Mouse (Mus musculus): ENCODE data around the gene Lce3a. TPM values are rescaled to one million over a fixed set of nuclear protein-coding genes. Genes with fewer than 3 reads are reported as not detected.

Lce3a gene
- polyA plus RNA-seq (2017; shearing (Covaris generic)) = not detected

DNA sequence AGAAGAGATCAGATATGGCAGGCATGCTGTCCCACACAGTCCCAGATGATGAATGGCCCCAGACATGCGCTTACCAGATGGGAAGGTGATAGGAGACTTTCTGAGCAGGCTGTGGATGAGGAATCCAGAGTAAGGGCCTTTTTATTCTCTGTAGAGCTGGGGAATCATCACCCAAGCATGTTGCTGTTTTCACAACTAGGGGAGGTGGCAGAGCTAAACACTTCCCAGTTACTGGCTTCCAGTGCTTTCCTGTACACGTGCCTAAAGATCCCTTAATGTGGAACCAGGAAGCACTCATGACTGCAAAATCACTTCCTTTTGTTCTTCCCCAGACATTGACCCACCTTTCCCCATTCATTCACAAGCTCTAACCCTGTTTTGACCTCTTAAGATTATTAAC is at the start of gene Lce3a:
Gene Lce3a, minus strand, starts transcription at position 101 of the 400 bp plus-strand sequence.

GRCm38 (mm10) chr3:92966761-92967160 is 40.7 kb upstream of the Lce3a start, which contains the start of gene Lce3e:
TSS of gene Lce3e (plus strand) at chr3:92967061.

GRCm38 (mm10) chr3:92957090-92957489 is 31.1 kb upstream of the Lce3a start, which contains the start of gene Lce3d:
TSS of gene Lce3d (plus strand) at chr3:92957390.

GRCm38 (mm10) chr3:92944186-92944585 is 18.2 kb upstream of the Lce3a start, which contains the start of gene Lce3c:
TSS of gene Lce3c (plus strand) at chr3:92944486.

GRCm38 (mm10) chr3:92932679-92933078 is 6.6 kb upstream of the Lce3a start, which contains the start of gene Lce3b:
TSS of gene Lce3b (plus strand) at chr3:92932979.

Other genes with a start within 250 kb of the Lce3a start
- not detected for gene Lce1c, start 247.0 kb downstream of the Lce3a start, polyA plus RNA-seq (2017; shearing (Covaris generic))
- not detected for gene Lce1d, start 239.0 kb downstream of the Lce3a start, polyA plus RNA-seq (2017; shearing (Covaris generic))
- not detected for gene Lce1e, start 217.2 kb downstream of the Lce3a start, polyA plus RNA-seq (2017; shearing (Covaris generic))
- not detected for gene Lce1f, start 205.9 kb downstream of the Lce3a start, polyA plus RNA-seq (2017; shearing (Covaris generic))
- not detected for gene Gm38119, start 187.1 kb downstream of the Lce3a start, polyA plus RNA-seq (2017; shearing (Covaris generic))
- not detected for gene Lce1g, start 173.9 kb downstream of the Lce3a start, polyA plus RNA-seq (2017; shearing (Covaris generic))
- not detected for gene Lce1h, start 161.2 kb downstream of the Lce3a start, polyA plus RNA-seq (2017; shearing (Covaris generic))
- gene Lce1i, start 147.3 kb downstream of the Lce3a start, polyA plus RNA-seq (2017; shearing (Covaris generic)) = not detected
- not detected for gene Lce1j, start 135.7 kb downstream of the Lce3a start, polyA plus RNA-seq (2017; shearing (Covaris generic))
- not detected for gene Lce1k, start 118.3 kb downstream of the Lce3a start, polyA plus RNA-seq (2017; shearing (Covaris generic))
- not detected for gene Kprp, start 99.0 kb downstream of the Lce3a start, polyA plus RNA-seq (2017; shearing (Covaris generic))
- gene Lce1l, start 74.9 kb downstream of the Lce3a start, polyA plus RNA-seq (2017; shearing (Covaris generic)) = not detected
- gene 2310050C09Rik, start 56.0 kb downstream of the Lce3a start, polyA plus RNA-seq (2017; shearing (Covaris generic)) = not detected
- gene Lce3b, start 6.7 kb upstream of the Lce3a start, polyA plus RNA-seq (2017; shearing (Covaris generic)) = not detected
- not detected for gene Lce3c, start 18.3 kb upstream of the Lce3a start, polyA plus RNA-seq (2017; shearing (Covaris generic))
- not detected for gene Lce3d, start 31.2 kb upstream of the Lce3a start, polyA plus RNA-seq (2017; shearing (Covaris generic))
- not detected for gene Lce3e, start 40.8 kb upstream of the Lce3a start, polyA plus RNA-seq (2017; shearing (Covaris generic))
- gene Lce3f, start 66.0 kb upstream of the Lce3a start, polyA plus RNA-seq (2017; shearing (Covaris generic)) = not detected
- gene Crct1, start 89.5 kb upstream of the Lce3a start, polyA plus RNA-seq (2017; shearing (Covaris generic)) = not detected
- not detected for gene Lce1m, start 92.8 kb upstream of the Lce3a start, polyA plus RNA-seq (2017; shearing (Covaris generic))
- gene Gm4858, start 142.6 kb upstream of the Lce3a start, polyA plus RNA-seq (2017; shearing (Covaris generic)) = not detected
- not detected for gene Crnn, start 218.6 kb upstream of the Lce3a start, polyA plus RNA-seq (2017; shearing (Covaris generic))

All from effector memory CD4-positive, alpha-beta T cell, adult 5 months (primary cell).